Mouse (Mus musculus) lung, postnatal 25 days (tissue): ENCODE data around the gene Olfr1362.

Source experiments
- DNase-seq: peaks from one replicate; pipeline ENCODE4 v3.0.0; 2022; ENCODE audit warnings: low spot score

The Olfr1362 gene

GRCm38 (mm10) chr13:21613922-21614321, at the start of gene Olfr1362:
Olfr1362 (minus strand) TSS chr13:21614022.
- DNase-seq = no peak

- no peak for DNase-seq
These were observed 49.5 kb upstream of the Olfr1362 start, which contains the start of gene Olfr1361 for GRCm38 (mm10) chr13:21663286-21663685. Olfr1361 (minus strand) TSS chr13:21663386.

GRCm38 (mm10) chr13:21642418-21642817, 28.6 kb upstream of the Olfr1362 start, which contains the start of gene Olfr11:
Olfr11 (minus strand) TSS chr13:21642518.
- no peak for DNase-seq

GRCm38 (mm10) chr13:21591618-21592017, 22.2 kb downstream of the Olfr1362 start:
- DNase-seq = no peak

- no peak for DNase-seq
These were observed 32.2 kb downstream of the Olfr1362 start, which contains the start of gene Olfr1364 for GRCm38 (mm10) chr13:21581659-21582058. Olfr1364 (minus strand) TSS chr13:21581759.
